In the genomic region with DNA sequence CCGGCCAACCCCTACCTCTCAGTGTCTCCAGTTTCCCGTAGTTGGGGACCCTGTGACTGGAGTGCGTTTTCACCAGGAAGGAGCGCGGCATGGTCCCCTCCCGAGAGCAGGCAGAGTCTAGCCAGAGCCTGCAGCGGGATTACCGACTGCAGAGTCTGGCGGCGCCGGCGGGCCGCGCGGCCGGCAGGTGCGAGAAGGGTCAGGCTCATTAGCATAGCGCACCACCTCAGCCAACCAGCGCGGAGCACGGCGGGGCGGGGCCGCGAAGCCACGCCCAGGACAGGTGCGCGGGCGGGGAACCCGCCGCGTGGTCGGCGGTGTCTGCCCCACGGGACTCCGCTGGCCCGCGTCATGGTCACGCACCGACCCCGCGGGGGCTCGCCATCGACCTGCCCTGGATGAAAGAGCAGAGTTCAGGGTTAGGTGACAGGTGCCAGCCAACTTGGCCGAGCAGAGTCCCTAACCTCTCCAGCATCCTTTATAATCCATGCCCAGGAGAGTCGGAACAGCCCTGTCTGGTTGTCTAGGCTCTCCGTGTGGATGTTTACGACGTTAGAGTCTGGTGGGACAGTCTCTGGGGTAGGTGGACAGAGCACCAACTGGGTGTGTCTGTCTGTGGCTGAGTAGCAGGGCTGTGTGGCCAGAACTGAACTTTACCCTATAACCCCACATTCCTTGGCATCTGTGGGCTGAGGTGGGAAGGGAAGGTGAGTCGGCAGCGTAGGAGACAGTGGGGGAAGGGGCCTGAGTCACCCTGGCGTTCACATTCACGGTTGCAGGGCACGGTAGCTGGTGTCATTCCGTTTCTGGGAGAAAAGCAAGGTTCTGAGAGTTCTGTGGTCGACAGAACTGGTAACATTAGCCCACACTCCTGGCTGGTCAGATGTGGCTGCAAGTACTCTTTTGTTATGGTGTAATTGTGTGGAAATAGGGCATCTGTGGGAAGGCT, we compare ENCODE assay signal across 8 mouse cellular contexts. TPM values are rescaled to one million over a fixed set of nuclear protein-coding genes. Genes with fewer than 3 reads are reported as not detected.
DNase-seq lines count a peak whose midpoint lies in the region; ATAC-seq lines count a peak whose summit lies in the region.

TSS of gene Snai3 (minus strand) at position 210 of the 949 bp plus-strand sequence.

- peaks cover 5% of the 10 kb centered on the region; the same call in 1 of the 2 replicates for H3K4me1 ChIP-seq in embryonic facial prominence, embryonic 14.5 days (ENCODE audit: control insufficient read depth, insufficient read depth, low read length)
- peaks cover 44% of the 10 kb centered on the region for H3K4me1 ChIP-seq in limb, embryonic 10.5 days
- peaks cover 12% of the 10 kb centered on the region for H3K4me1 ChIP-seq in midbrain, embryonic 11.5 days (ENCODE audit: control insufficient read depth, insufficient read depth, low read length)
- peaks cover 10% of the 10 kb centered on the region; the same call in 1 of the 2 replicates for H3K4me1 ChIP-seq in stomach, embryonic 14.5 days (ENCODE audit: control insufficient read depth, insufficient read depth, low read length)

- peak; percentile 88 to 90 for DNase-seq in B cell, adult 2 months
- peak; percentile 73 for DNase-seq in embryonic facial prominence, embryonic 14.5 days (ENCODE audit: low spot score)
- DNase-seq in heart, postnatal 36 days, result peak; percentile 30 to 55
- peak; percentile 67 for DNase-seq in limb, embryonic 10.5 days (ENCODE audit: low spot score)
- peak; percentile 89 for DNase-seq in midbrain, embryonic 11.5 days (ENCODE audit: low spot score, missing footprints)
- DNase-seq in frontal cortex, postnatal 36 days (ENCODE audit: low spot score in 2 of 2), result no peak

- H3K4me3 ChIP-seq in embryonic facial prominence, embryonic 14.5 days (ENCODE audit: low read depth, low read length), result peak within 1 kb of the TSS; percentile 33
- peak within 1 kb of the TSS; percentile 41 for H3K4me3 ChIP-seq in limb, embryonic 10.5 days
- peak within 1 kb of the TSS; percentile 23 for H3K4me3 ChIP-seq in midbrain, embryonic 11.5 days (ENCODE audit: low read depth, low read length)
- peak within 1 kb of the TSS; percentile 30 for H3K4me3 ChIP-seq in stomach, embryonic 14.5 days (ENCODE audit: low read depth, low read length)

- no peak within 1 kb of the TSS for H3K27ac ChIP-seq in embryonic facial prominence, embryonic 14.5 days (replicated peaks; ENCODE audit: low read depth, low read length)
- no peak within 1 kb of the TSS for H3K27ac ChIP-seq in limb, embryonic 10.5 days
- H3K27ac ChIP-seq in midbrain, embryonic 11.5 days (ENCODE audit: low read depth, low read length), result no peak within 1 kb of the TSS
- no peak within 1 kb of the TSS for H3K27ac ChIP-seq in stomach, embryonic 14.5 days (ENCODE audit: low read length)

- peaks cover 9% of the 10 kb centered on the region for H3K36me3 ChIP-seq in embryonic facial prominence, embryonic 14.5 days (ENCODE audit: control insufficient read depth, insufficient read depth, low read length)
- peaks cover 4% of the 10 kb centered on the region for H3K36me3 ChIP-seq in limb, embryonic 10.5 days
- no peaks in the 10 kb centered on the region for H3K36me3 ChIP-seq in midbrain, embryonic 11.5 days (ENCODE audit: control insufficient read depth, insufficient read depth, low read length)
- H3K36me3 ChIP-seq in stomach, embryonic 14.5 days (ENCODE audit: control insufficient read depth, insufficient read depth, low read length), result peaks cover 4% of the 10 kb centered on the region

- WGBS in embryonic facial prominence, embryonic 14.5 days, result 4% methylated on average over 40 of the region's 56 CpGs
- 4% methylated on average over 56 of the region's 56 CpGs for WGBS in limb, embryonic 10.5 days
- WGBS in midbrain, embryonic 11.5 days, result 4% methylated on average over 56 of the region's 56 CpGs
- WGBS in stomach, embryonic 14.5 days, result 2% methylated on average over 56 of the region's 56 CpGs

- intact Hi-C loops in heart, postnatal 36 days (cut with DNase I), result no loop called here

- peaks cover 26% of the 10 kb centered on the region for H3K27me3 ChIP-seq in embryonic facial prominence, embryonic 14.5 days (replicated peaks; ENCODE audit: control insufficient read depth, insufficient read depth, low read length)
- H3K27me3 ChIP-seq in limb, embryonic 10.5 days (ENCODE audit: low read depth, poor library complexity, severe bottlenecking), result peaks cover 72% of the 10 kb centered on the region
- H3K27me3 ChIP-seq in midbrain, embryonic 11.5 days (ENCODE audit: control insufficient read depth, insufficient read depth, low read length), result peaks cover 28% of the 10 kb centered on the region
- H3K27me3 ChIP-seq in stomach, embryonic 14.5 days (ENCODE audit: control insufficient read depth, insufficient read depth, low read length), result peaks cover 17% of the 10 kb centered on the region

- no peaks in the 10 kb centered on the region for H3K9me3 ChIP-seq in embryonic facial prominence, embryonic 14.5 days (ENCODE audit: control insufficient read depth, low read length)
- H3K9me3 ChIP-seq in limb, embryonic 10.5 days (replicated peaks), result no peaks in the 10 kb centered on the region
- no peaks in the 10 kb centered on the region for H3K9me3 ChIP-seq in midbrain, embryonic 11.5 days (ENCODE audit: control insufficient read depth, low read length)
- H3K9me3 ChIP-seq in stomach, embryonic 14.5 days (ENCODE audit: control insufficient read depth, low read depth, low read length), result no peaks in the 10 kb centered on the region

- ATAC-seq in activated CD4-positive, CD25-positive, alpha-beta regulatory T cell, adult 4 months, result peak; percentile 43
- ATAC-seq in embryonic facial prominence, embryonic 14.5 days (ENCODE audit: low read depth), result peak; percentile 91
- ATAC-seq in midbrain, embryonic 11.5 days (ENCODE audit: low FRiP score), result peak; percentile 77; the same call in 1 of the 2 replicates
- ATAC-seq in stomach, embryonic 14.5 days (ENCODE audit: insufficient number of reproducible peaks, insufficient read depth, low FRiP score, low read depth), result peak; percentile 90

- peak within 1 kb of the TSS; percentile 40; the same call in 1 of the 2 replicates for H3K9ac ChIP-seq in embryonic facial prominence, embryonic 14.5 days (ENCODE audit: low read depth, low read length)
- peak within 1 kb of the TSS; percentile 40; the same call in 1 of the 2 replicates for H3K9ac ChIP-seq in midbrain, embryonic 11.5 days (ENCODE audit: low read length)
- H3K9ac ChIP-seq in stomach, embryonic 14.5 days (replicated peaks; ENCODE audit: low read depth, low read length), result no peak within 1 kb of the TSS

- H3K4me2 ChIP-seq in embryonic facial prominence, embryonic 14.5 days (ENCODE audit: low read depth, low read length), result peak within 1 kb of the TSS; percentile 57
- peak within 1 kb of the TSS; percentile 57 for H3K4me2 ChIP-seq in midbrain, embryonic 11.5 days
- H3K4me2 ChIP-seq in stomach, embryonic 14.5 days (replicated peaks; ENCODE audit: low read depth, low read length), result peak within 1 kb of the TSS; percentile 57

RNA-seq across cellular contexts. Expression of gene Snai3, which starts in this region (rescaled TPM):
- 1 to 10 TPM; 3.2 to 5.1 TPM for polyA plus RNA-seq in activated CD4-positive, CD25-positive, alpha-beta regulatory T cell, adult 4 months (2017; shearing (Covaris generic))
- polyA plus RNA-seq in embryonic facial prominence, embryonic 14.5 days (2014; fragmentation: Nextera tagmentation; extraction: Ambion mirVana), result 3.1 and 4.2 TPM in 2 replicates
- 1 to 10 TPM; 2.2 to 5.0 TPM for total RNA-seq in heart, postnatal 36 days (2021)
- polyA plus RNA-seq in limb, embryonic 10.5 days (2016; fragmentation: Nextera tagmentation; extraction: Ambion mirVana), result not detected in 2 replicates
- not detected in 2 replicates for polyA plus RNA-seq in midbrain, embryonic 11.5 days (2014; fragmentation: Nextera tagmentation; extraction: Ambion mirVana)
- polyA plus RNA-seq in stomach, embryonic 14.5 days (2014; fragmentation: Nextera tagmentation; extraction: Ambion mirVana), result 0.39 and 0.46 TPM in 2 replicates

Comparison
In these comparisons a context has a peak if more than half of its experiments do, and no peak if none do; other contexts are left out.
1. Peak in DNase-seq and H3K4me3 ChIP-seq in limb, embryonic 10.5 days; RNA of the gene not detected or under 1 TPM.
2. Peak in DNase-seq, ATAC-seq, H3K4me3 ChIP-seq, H3K9ac ChIP-seq and H3K4me2 ChIP-seq in midbrain, embryonic 11.5 days; RNA of the gene not detected or under 1 TPM.
3. Peak in ATAC-seq, H3K4me3 ChIP-seq and H3K4me2 ChIP-seq in stomach, embryonic 14.5 days; RNA of the gene not detected or under 1 TPM.
4. DNase-seq: peak in B cell, adult 2 months (2 of 2), embryonic facial prominence, embryonic 14.5 days (single experiment) and heart, postnatal 36 days (2 of 2); none in frontal cortex, postnatal 36 days (0 of 2).
5. Peak in every context shown above with its lines, with median percentiles within 50 percentile points of each other: ATAC-seq, H3K4me2 ChIP-seq and H3K4me3 ChIP-seq.